Mouse (Mus musculus) cerebellum, adult 18-20 months (tissue): Measurements from ENCODE around the gene Ksr1.

Source experiments
- DNase-seq, 2 experiments: peaks; one replicate each; pipeline ENCODE4 v3.0.0; 2021

Gene Ksr1

GRCm38 (mm10) chr11:79063616-79064015, 82.6 kb downstream of the Ksr1 start:
- DNase-seq, result no peak

- DNase-seq, result no peak
Measured at GRCm38 (mm10) chr11:79062897-79063296, 83.3 kb downstream of the Ksr1 start.

GRCm38 (mm10) chr11:79061839-79062238, 84.4 kb downstream of the Ksr1 start:
- DNase-seq, result no peak

DNA sequence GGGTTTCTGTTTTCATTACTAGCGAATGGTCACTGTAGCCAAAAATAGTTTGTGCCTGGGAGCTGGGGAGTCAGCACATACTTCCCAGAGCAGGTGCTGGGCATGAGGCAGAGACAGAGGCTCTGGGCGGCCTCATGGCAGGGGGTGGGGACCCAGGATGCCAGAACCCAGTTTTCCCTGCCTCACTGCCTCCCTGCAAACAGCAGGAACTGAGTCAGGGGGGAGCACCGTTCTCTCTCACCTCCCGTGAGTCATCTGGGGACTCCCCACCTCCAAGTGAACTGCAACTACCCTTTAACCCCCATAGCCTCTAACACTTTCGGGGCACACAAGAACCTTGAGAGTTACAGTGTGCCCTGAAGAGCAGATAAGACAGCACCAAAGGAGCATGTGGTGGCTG, 86.4 kb downstream of the Ksr1 start:
- no peak for DNase-seq

DNA sequence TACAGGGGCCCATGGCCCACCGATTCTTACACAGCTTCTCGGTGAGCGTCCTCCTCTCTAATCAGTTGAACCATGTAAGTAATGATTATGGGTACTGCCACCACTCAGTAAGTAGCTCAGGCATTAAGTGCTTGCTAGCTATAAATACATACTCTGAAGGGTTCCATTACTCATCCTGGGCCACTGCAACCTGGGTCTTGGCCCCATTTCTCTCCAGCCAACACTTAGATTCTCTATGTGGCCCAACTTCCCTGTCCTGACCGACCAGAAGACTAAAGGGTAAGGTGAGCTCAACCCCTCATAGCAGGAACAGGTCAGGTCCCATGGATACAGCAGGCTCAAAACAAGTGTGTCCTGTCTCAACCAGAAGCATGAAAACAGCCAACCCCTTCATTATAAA, 87.1 kb downstream of the Ksr1 start:
- DNase-seq, result no peak

- no peak for DNase-seq
Measured at GRCm38 (mm10) chr11:79058610-79059009, 87.6 kb downstream of the Ksr1 start.

- no peak for DNase-seq
Measured at GRCm38 (mm10) chr11:79057809-79058208, 88.4 kb downstream of the Ksr1 start.

- DNase-seq, result peak in 1 of 2 experiments; percentile 12
Measured at GRCm38 (mm10) chr11:79056891-79057290, 89.3 kb downstream of the Ksr1 start.

- DNase-seq, result no peak
Measured at GRCm38 (mm10) chr11:79056027-79056426, 90.2 kb downstream of the Ksr1 start.

DNA sequence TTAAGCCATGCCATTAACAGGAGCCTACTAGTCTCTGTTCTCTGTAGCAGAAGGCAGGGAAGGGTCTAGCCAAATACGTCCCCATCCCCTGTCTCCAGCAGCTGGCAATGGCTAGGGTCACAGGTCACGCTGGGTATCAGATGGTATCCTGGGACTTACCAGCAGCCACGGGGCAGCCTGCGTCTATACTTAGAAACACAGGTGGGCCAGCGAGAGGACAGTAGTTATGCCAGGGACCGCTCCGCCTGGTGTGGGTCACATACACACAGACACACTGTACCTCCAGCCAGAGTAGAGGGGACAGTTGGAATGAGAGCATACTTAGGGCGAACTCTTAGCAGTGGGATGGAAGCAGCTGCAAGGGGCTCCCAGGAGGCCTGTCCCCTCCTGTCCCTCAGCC, 91.0 kb downstream of the Ksr1 start:
- no peak for DNase-seq

DNA sequence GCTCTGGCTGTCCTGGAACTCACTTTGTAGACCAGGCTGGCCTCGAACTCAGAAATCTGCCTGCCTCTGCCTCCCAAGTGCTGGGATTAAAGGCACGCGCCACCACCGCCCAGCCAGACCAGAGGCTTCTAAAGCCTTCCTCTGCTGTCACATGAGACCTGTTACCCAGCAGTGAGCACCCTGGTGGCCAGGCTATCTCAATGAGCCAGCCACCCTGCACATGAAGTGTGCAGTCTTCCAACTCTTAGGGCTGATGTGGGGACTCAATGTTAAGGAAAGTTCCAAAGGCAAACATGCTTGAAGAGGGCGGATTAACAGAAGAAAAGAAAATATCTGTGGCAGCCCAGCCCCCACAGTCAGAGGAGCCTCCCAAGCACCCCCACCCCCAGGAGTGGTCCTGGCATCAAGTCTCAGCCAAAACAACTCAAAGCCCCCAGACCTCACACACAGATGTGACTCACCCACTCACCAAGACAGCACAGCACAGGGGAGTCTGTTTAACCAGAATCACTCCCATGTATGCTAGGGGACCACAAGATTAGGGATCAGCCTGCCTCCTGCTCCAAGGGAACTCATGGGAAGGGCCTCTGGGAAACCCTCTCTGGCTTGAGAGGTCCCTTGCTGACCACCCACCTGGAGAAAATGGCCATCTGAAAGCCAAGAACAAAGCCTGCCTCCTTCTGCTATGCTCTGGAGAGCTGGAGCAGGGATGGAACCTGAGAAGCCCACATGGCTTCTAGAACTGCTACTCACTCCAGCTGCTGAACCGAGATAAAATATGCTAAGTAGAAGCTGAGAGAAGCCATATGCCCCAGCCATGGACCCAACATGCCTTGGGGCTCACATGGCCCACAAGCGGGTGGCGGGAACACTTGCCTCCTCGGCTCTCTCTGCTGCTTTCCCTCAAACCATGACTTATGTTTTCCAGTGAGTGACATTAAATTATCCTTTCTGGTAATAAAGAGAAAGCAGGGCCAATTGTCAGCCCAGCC, 91.8 kb downstream of the Ksr1 start:
- DNase-seq, result no peak

GRCm38 (mm10) chr11:79053437-79053836, 92.8 kb downstream of the Ksr1 start:
- no peak for DNase-seq

GRCm38 (mm10) chr11:79052769-79053168, 93.4 kb downstream of the Ksr1 start:
- no peak for DNase-seq

- no peak for DNase-seq
Measured at GRCm38 (mm10) chr11:79051522-79051921, 94.7 kb downstream of the Ksr1 start.

- DNase-seq, result no peak
Measured at GRCm38 (mm10) chr11:79050781-79051507, 95.3 kb downstream of the Ksr1 start.

DNA sequence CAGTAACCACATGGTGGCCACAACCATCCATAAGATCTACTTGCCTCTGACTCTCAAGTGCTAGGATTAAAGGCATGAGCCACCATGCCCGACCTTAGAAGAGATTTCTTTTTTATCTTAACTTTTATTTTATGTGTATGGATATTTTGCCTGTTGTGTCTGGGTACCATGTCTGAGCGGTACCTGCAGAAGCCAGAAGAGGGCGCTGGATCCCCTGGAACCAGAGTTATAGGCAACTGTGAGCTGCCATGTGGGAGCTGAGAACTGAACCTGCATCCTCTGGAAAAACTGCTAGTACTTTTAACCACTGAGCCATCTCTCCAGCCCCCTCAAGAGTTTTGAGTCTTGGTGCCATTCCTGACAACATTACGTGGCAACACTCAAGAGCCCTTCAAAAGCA, 97.3 kb downstream of the Ksr1 start:
- no peak for DNase-seq

GRCm38 (mm10) chr11:79047180-79047727, 99.0 kb downstream of the Ksr1 start:
- no peak for DNase-seq

DNA sequence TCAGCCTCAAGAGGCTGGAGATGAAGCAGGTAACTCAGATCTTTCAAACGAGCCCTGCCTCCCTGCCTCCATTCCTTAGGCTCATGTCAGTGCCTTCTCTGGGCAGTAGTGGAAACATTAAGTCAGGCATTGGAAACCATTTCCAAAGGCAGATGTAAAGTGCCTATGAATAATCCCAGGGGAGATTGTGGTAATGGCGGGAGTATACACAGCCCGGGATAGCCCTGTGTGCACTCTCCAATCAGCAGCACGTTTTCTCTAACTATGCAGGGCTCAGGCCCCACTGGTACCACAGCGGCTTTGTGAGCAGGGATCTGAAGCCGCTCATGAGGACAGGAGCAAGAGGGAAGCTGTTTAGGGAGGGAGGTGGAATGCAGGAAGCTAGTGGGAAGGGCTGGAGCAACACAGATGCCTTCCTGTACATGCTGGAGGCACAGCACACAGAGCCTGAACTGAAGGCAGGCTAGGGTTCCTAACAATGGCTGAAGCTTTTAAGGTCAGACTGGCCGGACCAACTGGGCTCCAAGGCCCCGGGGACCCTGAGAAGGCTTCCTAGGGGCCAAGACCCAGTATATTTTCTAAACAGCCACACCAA, 99.5 kb downstream of the Ksr1 start:
- DNase-seq, result no peak

- DNase-seq, result no peak
Measured at GRCm38 (mm10) chr11:79045231-79045630, 101.0 kb downstream of the Ksr1 start.

GRCm38 (mm10) chr11:79044798-79045197, 101.4 kb downstream of the Ksr1 start:
- DNase-seq, result no peak

DNA sequence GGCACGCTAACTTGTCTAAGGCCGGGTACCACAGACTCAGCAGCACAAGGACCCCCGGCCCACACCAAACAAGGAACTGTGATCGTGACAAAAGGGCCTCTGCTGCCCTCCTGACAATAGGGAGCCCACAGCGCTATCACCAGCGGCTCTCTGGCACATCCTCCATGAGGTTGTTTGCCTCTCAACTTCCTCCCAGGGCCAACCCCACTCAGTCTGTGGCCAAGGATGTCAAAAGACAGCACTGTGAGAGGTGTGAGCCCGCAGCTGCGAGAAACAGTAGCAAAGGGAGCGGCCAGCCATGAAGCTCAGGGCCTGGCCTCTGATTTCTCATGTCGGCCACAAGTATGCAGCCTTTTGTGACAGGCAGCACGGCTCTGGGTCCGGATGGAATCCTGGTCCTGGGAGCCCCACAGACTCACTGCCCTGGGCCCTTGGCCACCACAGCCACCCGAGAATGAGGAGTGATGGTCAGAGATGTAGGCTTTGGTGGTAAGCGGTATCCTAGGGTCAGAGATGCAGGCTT, 104.2 kb downstream of the Ksr1 start:
- no peak for DNase-seq

GRCm38 (mm10) chr11:79039488-79039887, 106.7 kb downstream of the Ksr1 start:
- DNase-seq, result no peak

- DNase-seq, result no peak
Measured at GRCm38 (mm10) chr11:79037555-79037954, 108.7 kb downstream of the Ksr1 start.
